Mouse (Mus musculus) olfactory bulb, adult 2 months (tissue): ENCODE measurements at regions not wholly inside any gene's neighbourhood (a gene's known extent, or its start where the extent isn't known, plus 50 kb on each side); places are given as distances from the start of the nearest gene placed in this dataset.

Source experiments
- CTCF ChIP-seq: fragments of 200-500 bp; IDR thresholded peaks from 2 replicates; pipeline ENCODE4 v1.5.1; 2012; ENCODE audit warnings: low read depth, mild to moderate bottlenecking, low read length, moderate library complexity; ENCODE audit not compliant: insufficient read depth
- POLR2A ChIP-seq: fragments of 200-500 bp; IDR thresholded peaks from 2 replicates; pipeline ENCODE4 v1.6.1; 2012; ENCODE audit warnings: mild to moderate bottlenecking, low read depth, low read length, moderate library complexity; ENCODE audit not compliant: insufficient read depth

GRCm38 (mm10) chr4:56627206-56627605, 112.7 kb upstream of the Gm26657 start:
- TF ChIP-seq CTCF (no peak), POLR2A (no peak)
